Mouse (Mus musculus) liver, embryonic 14.5 days (tissue): ENCODE results near the gene Ppia.

Source experiments
- CTCF ChIP-seq: IDR thresholded peaks from 2 replicates; pipeline ENCODE4 v1.5.1; 2016; ENCODE audit warnings: antibody characterized with exemption, low read depth, control low read depth
- EP300 ChIP-seq: IDR thresholded peaks from 2 replicates; pipeline ENCODE4 v1.6.1; 2016; ENCODE audit warnings: antibody characterized with exemption, low read depth

- no peak for TF ChIP-seq CTCF
- TF ChIP-seq EP300: no peak
Measured at GRCm38 (mm10) chr11:6395565-6395964, 19.7 kb upstream of the Ppia start.
